Mouse (Mus musculus) lung, adult 2 months (tissue): Measurements from ENCODE around the gene Rce1. TPM values are rescaled to one million over a fixed set of nuclear protein-coding genes. Genes with fewer than 3 reads are reported as not detected.

ENCODE experiments used
- DNase-seq: peaks from one replicate; pipeline ENCODE4 v3.0.0; 2022
- H3K4me1 ChIP-seq: fragments of 200-500 bp; 2 replicates; pipeline ENCODE4 v1.6.1; 2011; ENCODE audit warnings: low read length; ENCODE audit not compliant: control insufficient read depth, insufficient read depth
- H3K4me3 ChIP-seq: fragments of 200-500 bp; replicated peaks from 2 replicates; pipeline ENCODE3; 2011; ENCODE audit warnings: low read depth, mild to moderate bottlenecking, control low read depth, low read length; ENCODE audit errors: extremely low read depth
- CTCF ChIP-seq: fragments of 200-500 bp; IDR thresholded peaks from 2 replicates; pipeline ENCODE4 v1.5.1; 2011; ENCODE audit warnings: mild to moderate bottlenecking, low read length, control low read depth; ENCODE audit not compliant: insufficient read depth
- POLR2A ChIP-seq: fragments of 200-500 bp; IDR thresholded peaks from 2 replicates; pipeline ENCODE4 v1.6.1; 2011; ENCODE audit warnings: low read depth, mild to moderate bottlenecking, control low read depth, low read length, borderline replicate concordance; ENCODE audit errors: extremely low read depth
- WGBS: fragments of 180-500 bp; shearing (Covaris S2); methylation state at CpG from one replicate; pipeline ENCODE4 v1.1.7; 2018; 5-methylcytosine and 5-hydroxymethylcytosine counted together
- polyA plus RNA-seq: library from polyadenylated mRNA; depleted of rRNA; stranded (reverse); fragments of >200 nt; gene quantifications from 2 replicates; pipeline ENCODE4 v1.2.3, GENCODE M21; 2012; rRNA removed

The Rce1 gene
- polyA plus RNA-seq, 1 experiment, result 98.0 TPM

- 59% methylated on average over 5 of the region's 5 CpGs for WGBS
- no peak for DNase-seq
- no peak for TF ChIP-seq CTCF
- TF ChIP-seq POLR2A, result no peak
- H3K4me1 ChIP-seq, result peaks cover 8% of the 10 kb centered on the region
- H3K4me3 ChIP-seq, result no peak overlapping the region
Observed at GRCm38 (mm10) chr19:4579296-4579695, 46.1 kb downstream of the Rce1 start.

- DNase-seq, result peak; percentile 23
- WGBS, result 39% methylated on average over 2 of the region's 2 CpGs
- H3K4me1 ChIP-seq, result peaks cover 8% of the 10 kb centered on the region
- no peak overlapping the region for H3K4me3 ChIP-seq
- TF ChIP-seq POLR2A, result no peak
- TF ChIP-seq CTCF, result no peak
Observed at GRCm38 (mm10) chr19:4578799-4579198, 46.6 kb downstream of the Rce1 start.

- H3K4me1 ChIP-seq, result peaks cover 4% of the 10 kb centered on the region
- no peak overlapping the region for H3K4me3 ChIP-seq
- WGBS, result 89% methylated on average over 1 of the region's 1 CpGs
- TF ChIP-seq POLR2A (no peak), CTCF (no peak)
- DNase-seq, result no peak
Observed at GRCm38 (mm10) chr19:4573241-4573640, 52.2 kb downstream of the Rce1 start.

Other genes starting within 250 kb of the Rce1 start
- 71.0 and 80.8 TPM in 2 replicates for gene Kdm2a, start 227.4 kb downstream of the Rce1 start, polyA plus RNA-seq
- 11.4 and 17.5 TPM in 2 replicates for gene Rhod, start 186.2 kb downstream of the Rce1 start, polyA plus RNA-seq
- 0.82 and 2.3 TPM in 2 replicates for gene Syt12, start 148.2 kb downstream of the Rce1 start, polyA plus RNA-seq
- gene 2010003K11Rik, start 127.1 kb downstream of the Rce1 start, polyA plus RNA-seq, result 0.23 and 0.82 TPM in 2 replicates
- 52.7 and 62.6 TPM in 2 replicates for gene Pcx, start 115.2 kb downstream of the Rce1 start, polyA plus RNA-seq
- 24.6 and 28.8 TPM in 2 replicates for gene Lrfn4, start 10.0 kb downstream of the Rce1 start, polyA plus RNA-seq
- 0.20 and 0.65 TPM in 2 replicates for gene Gm960, start 73.0 kb upstream of the Rce1 start, polyA plus RNA-seq
- 1.3 and 4.4 TPM in 2 replicates for gene Sptbn2, start 85.5 kb upstream of the Rce1 start, polyA plus RNA-seq
- gene Rbm4b, start 130.9 kb upstream of the Rce1 start, polyA plus RNA-seq, result 6.8 and 7.6 TPM in 2 replicates
- 28.6 and 36.1 TPM in 2 replicates for gene Rbm4, start 168.3 kb upstream of the Rce1 start, polyA plus RNA-seq
- 7.6 and 13.5 TPM in 2 replicates for gene Gm21992, start 186.0 kb upstream of the Rce1 start, polyA plus RNA-seq
- gene Rbm14, start 186.0 kb upstream of the Rce1 start, polyA plus RNA-seq, result 42.4 and 52.1 TPM in 2 replicates
- 32.5 and 44.7 TPM in 2 replicates for gene Ccs, start 213.7 kb upstream of the Rce1 start, polyA plus RNA-seq
- 0.33 and 0.46 TPM in 2 replicates for gene Ccdc87, start 213.7 kb upstream of the Rce1 start, polyA plus RNA-seq
- 48.7 and 76.1 TPM in 2 replicates for gene Ctsf, start 229.5 kb upstream of the Rce1 start, polyA plus RNA-seq